Mouse (Mus musculus): Measurements from ENCODE around the gene Gm20388.

Gene Gm20388

DNA sequence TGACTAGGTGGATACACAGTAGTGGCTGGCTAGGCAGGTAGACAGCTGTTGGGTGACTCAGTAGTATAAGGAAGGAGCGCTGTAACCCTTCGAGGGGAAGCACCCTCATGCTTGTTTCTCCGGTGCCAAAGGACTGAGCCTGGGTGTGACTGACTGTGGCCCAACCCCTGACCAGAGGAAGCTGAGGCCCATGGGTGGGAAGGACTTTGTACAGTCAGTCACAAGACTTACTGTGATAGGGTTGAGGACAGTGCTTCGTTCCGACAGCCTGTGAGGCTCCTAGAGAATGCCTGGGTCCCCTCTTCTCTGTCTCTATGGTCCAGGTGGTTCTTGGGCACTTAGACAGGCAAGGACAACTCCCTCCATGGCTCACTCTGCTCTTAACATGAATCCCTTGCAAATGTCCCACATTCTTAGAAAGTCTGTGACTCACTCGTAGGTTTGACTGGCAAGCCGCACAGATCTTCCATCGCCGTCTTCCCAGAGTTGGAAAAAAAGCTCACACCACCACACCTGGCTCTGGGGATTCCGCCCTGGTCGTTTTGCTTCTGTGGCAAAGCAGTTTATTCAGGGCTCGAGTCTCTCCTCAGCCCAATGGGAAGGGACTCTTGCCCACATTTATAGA is 495.5 kb downstream of the Gm20388 start:
- no peak for DNase-seq

DNA sequence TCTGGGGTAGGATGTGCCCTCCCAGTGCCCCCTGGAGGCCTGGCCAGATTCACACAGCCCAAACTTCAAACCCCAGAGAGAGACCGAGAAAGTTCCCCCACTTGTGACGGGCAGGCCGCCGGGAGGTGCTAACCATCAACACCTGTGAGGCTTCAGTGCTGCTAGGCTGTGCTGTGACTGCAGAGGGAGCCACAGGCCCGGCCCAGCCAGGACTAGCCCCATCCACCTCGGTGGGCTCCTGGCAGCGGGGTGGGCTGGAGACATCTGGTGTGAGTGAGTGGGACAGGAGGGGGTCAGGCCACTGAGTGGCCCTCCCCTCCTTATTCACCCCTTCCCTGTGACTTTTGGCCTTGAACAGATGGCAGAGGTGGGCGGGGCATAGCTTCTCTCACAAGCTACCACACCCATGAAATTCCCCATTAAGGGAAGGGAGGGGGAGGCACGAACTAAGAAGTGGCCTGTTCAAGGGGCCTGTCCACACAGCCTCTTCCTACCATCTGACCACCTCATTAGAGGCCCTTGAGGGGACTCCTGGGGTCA is 497.1 kb downstream of the Gm20388 start:
- peak; percentile 68 for DNase-seq

DNA sequence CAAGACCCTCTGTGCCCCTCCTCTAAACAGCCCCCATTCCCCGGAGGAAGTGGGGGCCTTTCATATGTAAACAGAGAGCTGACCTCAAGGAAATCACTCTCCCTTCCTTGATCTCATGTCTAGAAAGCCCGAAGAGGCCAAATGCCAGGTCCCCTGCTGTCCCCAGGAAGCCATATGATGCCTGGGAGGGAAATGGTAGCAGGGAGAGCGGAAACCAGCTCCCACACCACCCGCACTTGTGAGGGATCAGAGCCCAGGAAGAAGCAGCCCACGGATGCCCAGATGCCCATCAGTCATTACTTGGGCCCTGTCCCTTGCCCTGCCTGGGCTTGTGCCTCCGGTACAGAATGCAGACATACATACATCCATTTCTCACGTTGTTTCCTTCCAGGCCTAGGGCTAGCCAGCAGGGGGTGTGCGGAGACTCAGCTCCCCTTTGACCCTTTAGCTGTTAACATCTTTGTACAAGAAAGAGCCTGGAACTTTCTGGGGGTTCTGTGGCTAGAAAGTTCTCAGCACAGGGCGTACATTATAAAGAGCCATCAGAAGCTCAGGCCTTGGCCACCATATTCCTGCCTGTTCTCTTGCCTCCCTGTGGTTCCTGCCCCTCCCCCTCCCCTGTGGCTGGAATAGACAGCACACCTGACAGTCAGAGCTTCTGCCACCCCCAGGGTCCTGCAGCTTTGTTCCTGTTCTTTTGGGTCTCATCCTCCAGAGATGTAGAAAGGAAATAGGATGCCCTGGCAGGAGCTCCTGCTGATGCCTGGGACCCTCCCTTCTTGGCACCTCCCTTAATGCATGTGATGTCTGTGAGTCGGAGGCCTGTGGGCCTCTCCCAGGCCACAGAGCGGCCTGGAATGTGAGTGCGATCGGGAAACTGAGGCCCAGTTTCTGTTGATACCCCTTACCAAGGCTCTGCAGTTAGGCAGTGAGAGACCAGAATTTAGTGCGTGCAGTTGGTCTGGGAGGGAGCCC is 497.9 kb downstream of the Gm20388 start:
- no peak for DNase-seq

DNA sequence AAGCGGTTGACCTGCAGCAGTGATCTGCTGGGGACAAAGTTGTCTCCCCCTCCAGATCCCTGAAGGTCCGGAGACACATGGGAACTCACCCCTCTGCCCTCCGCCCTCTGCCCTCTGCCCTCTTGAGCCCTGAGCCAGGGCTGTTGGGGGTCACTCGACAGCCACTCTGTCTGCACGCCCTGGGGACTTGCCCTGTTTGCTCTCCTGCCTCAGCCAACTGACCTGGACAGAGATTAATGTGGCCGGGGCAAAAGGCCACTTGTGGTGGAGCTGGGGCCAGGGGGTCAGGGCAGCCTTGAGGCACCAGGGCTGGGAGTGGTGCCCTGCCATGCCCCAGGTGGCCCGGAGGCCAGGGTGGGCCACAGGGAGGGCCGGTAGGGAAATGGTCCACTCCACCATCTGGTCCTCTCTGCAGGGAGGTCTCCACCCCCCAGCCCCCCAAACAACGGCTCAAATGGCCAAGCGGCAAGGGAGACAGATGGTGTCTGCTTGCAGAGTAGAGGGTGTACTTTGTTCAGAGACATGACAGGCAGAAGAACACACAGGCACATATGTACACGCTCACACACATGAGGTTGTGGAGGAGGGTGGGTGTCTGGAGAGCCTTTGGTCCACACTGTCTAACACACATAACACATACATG is 498.9 kb downstream of the Gm20388 start:
- no peak for DNase-seq

DNA sequence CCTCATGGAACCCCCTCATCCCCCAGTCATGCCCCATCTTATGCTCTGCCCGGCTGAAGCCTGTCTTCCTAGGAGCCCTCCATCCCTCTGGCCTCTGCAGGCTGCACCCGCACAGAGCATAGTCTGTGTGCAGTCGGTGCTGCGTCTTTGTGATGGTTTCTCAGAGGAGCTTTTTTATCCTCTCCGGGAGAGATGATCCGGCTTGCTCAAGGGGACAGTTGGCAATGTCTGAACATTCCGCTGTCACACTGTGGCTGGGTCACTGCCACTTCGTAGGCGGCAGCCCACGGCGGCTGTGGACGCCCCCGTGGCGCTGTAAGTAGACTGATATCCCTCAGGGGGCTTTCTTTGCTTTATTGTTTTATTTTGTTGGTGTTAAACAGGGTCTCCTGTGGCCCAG is 500.4 kb downstream of the Gm20388 start:
- no peak for DNase-seq

DNA sequence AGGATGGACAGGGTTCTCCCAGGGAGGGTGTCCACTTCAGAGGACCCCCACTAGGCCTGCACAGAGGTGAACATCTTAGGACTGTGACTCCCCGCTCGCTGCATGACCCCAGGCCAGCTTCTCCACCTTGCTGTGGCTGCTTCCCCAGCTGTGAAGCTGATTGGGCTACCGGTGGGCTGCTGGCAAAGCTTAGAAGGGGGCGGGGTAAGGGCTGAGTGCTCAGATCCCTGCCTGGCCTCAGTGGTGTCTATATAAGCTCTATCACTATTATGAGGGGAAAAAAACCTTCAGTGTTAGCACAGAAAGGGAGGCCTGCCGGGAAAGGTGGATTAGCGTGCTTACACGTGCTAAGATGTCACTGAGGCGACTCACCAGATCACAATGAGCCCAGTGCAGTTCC is 501.2 kb downstream of the Gm20388 start:
- DNase-seq = no peak

DNA sequence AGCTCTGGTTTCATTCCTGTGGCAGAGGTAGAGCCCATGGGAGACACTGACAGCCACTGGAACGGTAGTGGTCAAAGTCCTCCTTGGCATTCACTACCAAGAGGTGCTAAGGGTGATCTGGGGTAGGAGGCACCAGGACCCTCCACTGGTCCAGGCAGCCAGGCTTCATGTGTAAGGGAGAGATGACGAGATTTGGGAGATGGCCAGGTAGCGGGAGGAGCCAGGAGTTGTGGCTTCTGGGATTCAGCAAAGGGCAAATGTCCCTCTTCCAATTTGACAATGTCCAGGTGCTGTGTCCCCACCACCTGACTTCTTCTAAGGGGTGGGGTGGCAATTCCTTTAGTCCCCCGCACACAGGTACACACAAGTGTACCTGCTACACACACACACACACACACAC is 501.7 kb downstream of the Gm20388 start:
- DNase-seq = no peak

DNA sequence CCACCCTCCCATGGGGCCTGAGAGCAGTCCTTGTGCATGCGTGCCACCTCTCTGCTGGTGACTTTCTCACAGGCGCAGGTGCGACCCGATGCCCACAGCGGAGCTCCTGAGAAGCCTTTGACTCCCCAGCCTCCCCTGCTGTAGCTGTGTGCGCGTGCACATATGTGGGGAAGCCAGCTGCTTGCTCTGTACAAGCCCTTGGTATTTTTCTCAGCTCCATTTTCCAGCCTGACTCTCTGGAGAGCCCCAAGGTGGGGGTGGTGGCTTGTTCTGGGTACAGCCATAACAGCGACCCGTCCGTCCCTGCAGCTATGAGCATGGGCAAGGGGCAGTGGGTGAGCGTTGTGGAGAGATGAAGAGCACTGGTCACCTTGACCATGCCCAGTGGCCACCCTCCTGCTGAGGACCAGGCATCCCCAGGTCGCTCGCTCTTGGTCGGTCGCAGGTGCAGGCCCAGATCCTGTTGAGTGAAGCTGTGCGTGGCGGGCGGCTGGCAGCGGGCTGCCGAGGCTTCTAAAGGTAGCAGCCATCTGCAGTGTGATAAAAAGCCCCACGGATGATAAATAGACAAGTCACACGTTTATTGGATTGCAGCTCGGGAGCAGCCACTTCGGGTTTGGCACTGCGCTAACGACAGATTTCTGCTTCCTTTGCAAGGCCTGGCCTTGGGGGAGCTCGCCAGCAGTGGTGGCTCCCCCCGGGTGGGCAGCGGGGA is 502.4 kb downstream of the Gm20388 start:
- no peak for DNase-seq

DNA sequence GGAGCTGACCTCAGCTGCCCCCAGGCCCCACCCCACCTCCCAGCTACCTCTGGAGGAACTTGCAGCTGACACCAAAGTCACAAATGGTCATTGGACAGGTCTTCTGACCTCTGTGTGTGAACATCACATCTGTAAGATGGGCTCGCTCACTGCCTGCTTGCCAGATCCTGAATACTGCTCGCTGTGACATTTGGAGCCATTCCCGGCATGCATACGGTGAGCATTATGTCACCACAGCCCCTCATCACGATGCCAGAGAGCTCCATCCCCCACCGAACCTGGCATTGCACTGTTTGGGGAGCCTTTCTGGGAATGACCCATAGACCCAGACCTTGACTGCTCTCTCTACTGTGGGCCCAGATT is 503.0 kb downstream of the Gm20388 start:
- no peak for DNase-seq

DNA sequence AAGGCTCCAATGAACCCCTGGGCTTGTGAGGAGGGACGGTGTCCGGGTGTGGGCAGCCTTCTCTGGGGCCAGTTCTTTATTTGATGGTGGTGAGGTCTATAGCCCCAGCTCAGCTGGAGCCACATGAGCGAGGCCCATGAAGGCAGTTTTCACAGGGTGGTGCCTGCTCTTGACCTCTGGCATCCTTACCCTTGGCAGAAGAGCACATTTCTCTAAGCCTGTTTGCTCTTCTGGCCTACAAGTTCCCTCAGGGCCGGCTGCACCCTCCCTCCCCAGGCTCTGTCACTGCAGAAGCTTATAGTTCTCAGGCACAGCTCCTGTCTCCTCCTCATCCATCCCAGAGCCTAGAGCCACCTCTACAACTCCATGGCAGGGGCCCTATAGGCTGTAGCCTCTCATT is 503.6 kb downstream of the Gm20388 start:
- DNase-seq = no peak

DNA sequence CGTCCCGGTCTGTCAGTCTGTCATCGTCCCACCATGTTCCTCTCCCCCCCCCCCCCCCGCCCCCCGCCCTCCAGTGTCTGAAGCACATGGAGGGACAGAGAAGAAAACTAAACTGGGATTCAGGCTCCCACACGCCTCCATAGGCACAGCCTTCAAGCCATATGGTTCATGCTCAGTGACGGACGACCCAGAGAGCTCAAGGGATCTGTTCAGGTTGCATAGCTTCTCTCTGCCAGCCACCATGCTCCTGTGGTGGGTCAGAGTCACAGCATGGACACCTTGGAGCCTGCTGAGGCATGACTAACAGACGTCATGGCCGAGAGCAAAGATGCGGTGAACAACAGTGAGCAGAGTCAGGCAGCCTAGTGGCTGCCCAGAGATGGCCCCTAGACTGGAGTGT is 504.8 kb downstream of the Gm20388 start:
- no peak for DNase-seq

DNA sequence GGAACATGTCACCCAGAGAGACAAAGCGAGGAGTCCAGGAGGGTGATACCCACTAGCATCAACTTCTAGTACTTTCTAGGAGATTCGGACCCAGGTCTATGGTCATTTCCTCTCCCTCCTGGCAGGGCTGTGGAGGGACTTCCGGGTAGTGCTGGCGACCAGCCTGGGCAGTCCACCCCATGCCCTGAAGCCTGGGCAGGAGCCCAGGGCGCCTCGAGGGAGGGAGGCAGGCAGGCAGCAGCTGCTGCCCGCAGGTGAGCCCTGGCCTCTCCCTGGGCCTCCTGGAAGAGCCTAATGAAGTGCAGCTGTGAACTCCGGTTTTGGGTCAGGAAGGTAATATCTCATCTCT is 505.5 kb downstream of the Gm20388 start:
- peak; percentile 55 for DNase-seq

DNA sequence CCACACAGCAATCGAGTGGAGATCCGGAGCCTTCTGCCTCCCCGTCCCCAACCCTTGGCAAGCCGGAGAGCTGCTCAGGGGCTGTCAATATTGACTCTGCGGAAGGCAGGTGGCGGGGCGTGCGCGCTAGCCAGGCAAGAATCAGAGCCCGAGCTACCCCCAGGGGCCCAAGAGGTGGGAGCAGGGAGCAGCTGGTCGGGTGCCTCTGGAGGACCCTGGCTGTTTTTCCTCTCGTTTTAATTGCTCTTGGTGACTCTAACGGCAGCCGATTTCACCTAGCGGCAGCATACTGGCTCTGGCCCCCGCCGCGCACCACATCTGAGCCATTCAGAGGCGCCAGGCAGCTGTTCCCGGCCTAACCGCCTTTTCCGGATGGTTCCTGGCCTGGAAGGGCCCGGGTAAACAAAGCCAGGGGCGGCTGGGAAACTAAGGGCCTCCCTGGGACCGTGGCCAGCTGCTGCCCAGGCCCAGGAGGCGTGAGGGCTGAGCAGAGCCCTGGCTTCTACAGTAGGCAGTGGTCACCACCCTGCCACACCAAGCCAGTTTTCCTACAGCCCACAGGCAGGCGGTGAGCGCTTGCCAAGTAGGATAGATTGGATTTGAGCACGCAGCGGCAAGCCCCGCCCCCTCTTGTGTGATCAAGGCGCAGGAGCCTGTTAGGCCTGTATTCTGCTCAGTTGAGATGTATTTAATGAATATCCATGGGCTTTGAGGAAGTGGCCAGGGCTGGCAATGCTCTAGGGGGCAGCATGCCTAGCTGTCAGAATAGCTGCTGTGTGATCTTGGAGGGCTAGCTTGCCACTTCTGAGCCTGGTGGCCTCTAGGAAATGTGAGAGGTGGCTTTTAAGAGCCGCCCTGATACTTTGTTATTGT is 506.1 kb downstream of the Gm20388 start:
- DNase-seq = peak; percentile 91

DNA sequence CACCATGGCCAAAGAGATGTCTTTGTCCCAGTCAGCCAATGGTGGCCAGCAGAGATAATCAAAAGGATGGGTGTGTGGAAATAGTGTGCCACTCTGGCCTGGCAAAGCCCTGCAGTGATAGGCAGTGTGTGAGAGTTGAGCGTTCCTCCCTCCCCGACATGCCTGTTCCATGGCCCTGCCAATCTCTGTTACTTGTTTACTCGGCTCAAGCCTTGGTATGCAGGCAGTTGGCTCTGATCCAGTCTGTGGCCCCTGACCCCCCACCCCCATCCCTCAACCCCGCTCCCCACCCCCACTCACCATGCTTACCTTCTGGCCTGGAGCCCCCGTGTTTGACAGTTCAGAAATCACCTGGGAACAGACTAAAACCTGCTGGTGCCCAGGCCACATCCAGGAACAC is 507.5 kb downstream of the Gm20388 start:
- peak; percentile 63 for DNase-seq

DNA sequence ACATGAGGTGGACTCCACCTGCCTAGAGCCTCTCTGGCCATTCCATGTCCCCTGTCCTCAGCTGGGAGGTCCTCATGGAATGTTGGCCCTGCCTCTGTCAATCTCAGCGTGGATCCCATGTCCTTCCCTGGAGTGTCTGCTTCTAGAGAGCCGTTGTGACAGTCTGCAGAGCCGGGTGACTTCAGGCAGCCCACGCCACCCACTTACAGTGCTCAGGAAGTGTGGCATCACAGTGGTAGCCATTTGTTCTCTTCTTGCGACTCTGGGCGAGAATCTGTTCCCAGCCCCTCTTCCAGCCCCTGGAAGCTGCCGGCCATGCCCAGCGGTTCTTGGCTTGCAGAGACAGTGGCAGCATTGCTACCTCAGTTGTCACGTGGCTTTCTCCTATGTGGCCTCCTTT is 509.0 kb downstream of the Gm20388 start:
- DNase-seq = no peak

DNA sequence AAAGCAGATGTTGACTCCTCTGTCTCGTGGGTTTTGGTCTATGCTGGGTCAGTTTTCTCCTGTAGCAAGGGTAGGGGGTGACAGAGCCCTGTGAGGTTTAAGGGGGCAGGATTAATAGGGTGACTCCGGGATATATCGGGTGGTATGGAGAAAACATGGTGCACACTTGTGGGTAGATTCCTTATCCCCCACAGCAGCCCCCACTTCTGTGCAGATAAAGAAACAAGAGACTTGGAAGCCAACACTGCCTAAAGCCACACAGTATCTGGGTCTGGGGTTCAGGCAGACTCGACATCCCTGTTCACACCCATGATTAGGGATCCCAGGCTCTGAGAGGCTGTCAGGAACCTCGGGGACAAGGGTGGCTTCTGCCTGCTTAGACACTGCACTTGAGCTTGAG is 509.6 kb downstream of the Gm20388 start:
- no peak for DNase-seq

DNA sequence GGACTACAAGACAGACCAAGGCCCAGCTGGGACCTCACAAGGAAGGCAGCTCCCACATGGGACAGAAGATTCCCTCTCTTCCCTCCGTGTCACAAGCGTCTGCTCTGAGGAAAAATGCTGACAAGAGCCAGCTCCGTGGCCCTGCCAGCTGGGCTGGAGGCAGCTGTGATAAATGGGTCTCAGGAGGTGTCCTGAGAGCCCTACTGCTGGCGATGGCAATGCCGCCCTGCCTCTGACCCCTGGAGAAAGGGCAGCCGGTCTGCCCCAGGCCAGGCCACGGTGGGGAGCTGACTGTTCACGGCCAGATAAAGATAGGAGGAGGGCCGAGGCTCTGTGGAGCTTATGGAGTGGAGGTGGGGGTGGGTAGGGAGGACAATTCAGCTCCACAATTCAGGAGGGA is 511.0 kb downstream of the Gm20388 start:
- DNase-seq = peak; percentile 57

DNA sequence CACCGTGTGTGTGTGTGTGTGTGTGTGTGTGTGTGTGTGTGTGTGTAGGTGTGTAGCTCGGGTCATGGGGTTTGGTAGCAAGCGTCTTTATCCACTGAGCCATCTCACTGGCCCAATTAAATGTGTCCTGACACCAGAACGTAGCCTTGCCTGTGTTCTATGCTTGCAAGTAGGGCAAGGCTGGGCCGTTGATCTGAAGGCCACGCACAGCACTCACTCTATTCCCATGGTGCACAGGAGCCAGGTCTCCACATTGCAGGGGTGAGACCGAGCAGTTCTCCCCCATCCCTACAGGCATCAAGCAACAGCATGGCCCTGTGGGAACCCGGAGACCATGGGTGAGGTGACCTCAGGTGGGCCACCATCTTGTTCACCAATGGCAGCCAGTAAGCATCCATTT is 511.6 kb downstream of the Gm20388 start:
- no peak for DNase-seq

DNA sequence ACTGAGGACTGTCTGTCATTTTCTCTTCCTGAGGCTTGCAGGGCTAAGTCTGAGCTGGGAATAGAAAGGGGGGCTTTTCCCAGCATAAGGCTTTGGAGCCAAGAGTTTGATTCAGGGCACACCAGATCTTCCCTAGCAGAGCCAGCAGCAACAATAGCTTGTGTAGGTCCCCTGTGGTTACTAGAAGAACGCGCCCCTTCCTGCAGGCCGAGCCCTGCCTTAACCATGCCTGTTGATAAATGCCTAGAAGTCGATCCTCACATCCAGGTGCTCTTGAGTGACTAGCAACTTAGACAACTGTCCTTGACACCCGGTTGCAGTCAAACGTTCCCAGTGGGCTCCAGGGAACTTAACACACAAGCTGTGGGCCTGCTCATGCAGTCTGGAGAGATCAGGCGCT is 512.9 kb downstream of the Gm20388 start:
- no peak for DNase-seq

DNA sequence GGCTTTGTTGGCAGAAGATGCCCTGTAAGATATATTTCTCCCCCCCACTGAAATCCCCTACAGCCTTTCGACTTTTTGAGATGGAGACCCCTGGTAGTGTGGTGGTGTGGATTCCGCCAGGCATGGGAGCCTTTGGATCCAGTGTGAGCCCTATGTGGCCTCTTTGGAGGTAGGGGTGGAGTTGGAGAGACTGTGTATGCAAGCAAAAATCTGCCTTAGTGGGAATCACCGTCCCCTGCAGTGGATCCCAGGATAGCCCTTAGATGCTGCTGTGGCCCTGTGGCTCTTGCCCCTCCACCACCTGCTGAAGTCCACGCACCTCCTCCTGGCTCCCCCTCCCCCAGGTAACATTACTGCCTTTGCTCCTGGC is 514.2 kb downstream of the Gm20388 start:
- DNase-seq = no peak

DNA sequence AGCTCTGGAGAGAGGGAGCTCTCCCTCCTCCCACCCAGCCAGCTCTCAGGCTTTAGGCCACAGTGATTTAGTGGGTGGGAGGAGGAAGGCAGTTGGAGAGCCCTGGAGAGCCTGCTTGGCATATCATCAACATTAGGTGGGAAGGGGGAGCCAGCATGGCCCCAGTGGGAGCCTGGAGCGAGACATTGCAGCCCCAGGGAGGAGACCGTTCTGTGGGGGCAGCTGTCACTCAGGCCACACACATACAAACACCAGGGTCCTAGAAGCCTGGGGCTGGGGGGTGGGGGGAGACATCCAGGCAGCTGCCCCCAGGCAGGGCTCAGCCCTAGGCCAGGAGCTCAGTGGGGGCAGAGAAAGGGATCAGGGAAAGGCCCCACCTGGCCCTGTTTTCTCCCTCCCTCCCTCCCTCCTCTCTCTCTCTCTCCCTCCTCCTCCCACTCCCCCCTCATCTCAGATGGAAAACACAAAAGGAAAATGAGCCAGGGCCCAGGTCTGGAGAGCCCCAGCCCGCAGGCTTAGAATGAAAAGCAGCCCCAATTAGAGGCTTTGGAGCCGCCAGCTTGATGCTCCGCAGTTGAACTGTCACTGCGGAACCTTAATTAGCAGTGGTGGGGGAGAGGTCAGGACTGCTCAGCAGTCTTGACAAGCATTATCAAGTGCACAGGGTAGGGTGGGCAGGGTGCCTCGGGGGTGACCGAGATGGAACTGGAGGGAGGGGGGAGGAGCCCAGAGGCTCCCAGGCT is 514.7 kb downstream of the Gm20388 start:
- DNase-seq = peak; percentile 57
